Mouse (Mus musculus) embryonic facial prominence, embryonic 15.5 days (tissue): ENCODE measurements around the gene Srpx. TPM values are rescaled to one million over a fixed set of nuclear protein-coding genes. Genes with fewer than 3 reads are reported as not detected.

Experiments used
- polyA plus RNA-seq: library from polyadenylated mRNA; unstranded; fragments of >200 nt; fragmentation: Nextera tagmentation; extraction: Ambion mirVana; gene quantifications from 2 replicates; pipeline ENCODE4 v1.2.1, GENCODE M21; 2015

The Srpx gene
- polyA plus RNA-seq, 1 experiment from 2014 or later, result 81.3 TPM

Other genes starting within 250 kb of the Srpx start
- 1.0 and 1.1 TPM in 2 replicates for gene Sytl5, start 232.1 kb downstream of the Srpx start, polyA plus RNA-seq
- gene Rpgr, start 99.2 kb upstream of the Srpx start, polyA plus RNA-seq, result 13.7 and 15.6 TPM in 2 replicates
- gene Otc, start 134.6 kb upstream of the Srpx start, polyA plus RNA-seq, result not detected in 2 replicates